Mouse (Mus musculus) lung, embryonic 16.5 days (tissue): ENCODE data around the gene Pdss1. TPM values are rescaled to one million over a fixed set of nuclear protein-coding genes. Genes with fewer than 3 reads are reported as not detected.
"Not testable (repeated sequence)": the region's sequence is repeated elsewhere in the genome, so short reads cannot be mapped to it uniquely, and the experiment has no call there.

Source experiments
- ATAC-seq: fragments of 200-750 bp; cut with Nextera tagmentation; 2 replicates; pipeline ENCODE4 v1.8.0; 2017; ENCODE audit warnings: low read depth, mild to moderate bottlenecking, moderate library complexity
- H3K27ac ChIP-seq: fragments of 300-500 bp; sonication (generic); 2 replicates; pipeline ENCODE4 v1.5.1; 2014; ENCODE audit warnings: mild to moderate bottlenecking, control low read depth, low read length
- H3K27me3 ChIP-seq: fragments of 300-500 bp; sonication (generic); 2 replicates; pipeline ENCODE4 v1.6.1; 2014; ENCODE audit warnings: low read depth, low read length, mixed read lengths; ENCODE audit not compliant: control insufficient read depth, insufficient read depth
- H3K36me3 ChIP-seq: fragments of 300-500 bp; sonication (generic); 2 replicates; pipeline ENCODE4 v1.6.1; 2014; ENCODE audit warnings: low read length; ENCODE audit not compliant: control insufficient read depth, insufficient read depth
- H3K4me1 ChIP-seq: fragments of 300-500 bp; sonication (generic); replicated peaks from 2 replicates; pipeline ENCODE4 v1.6.1; 2014; ENCODE audit warnings: low read length, mixed read lengths; ENCODE audit not compliant: control insufficient read depth, insufficient read depth
- H3K4me2 ChIP-seq: fragments of 300-500 bp; sonication (generic); 2 replicates; pipeline ENCODE4 v1.6.1; 2014; ENCODE audit warnings: low read depth, low read length, control low read depth
- H3K4me3 ChIP-seq: fragments of 300-500 bp; sonication (generic); 2 replicates; pipeline ENCODE4 v1.5.1; 2014; ENCODE audit warnings: mild to moderate bottlenecking, low read length, control low read depth
- H3K9ac ChIP-seq: fragments of 300-500 bp; sonication (generic); 2 replicates; pipeline ENCODE4 v1.6.1; 2014; ENCODE audit warnings: low read length, control low read depth
- H3K9me3 ChIP-seq: fragments of 300-500 bp; sonication (generic); 2 replicates; pipeline ENCODE4 v1.6.1; 2016; ENCODE audit warnings: low read length; ENCODE audit not compliant: control insufficient read depth
- WGBS: fragments of 180-500 bp; shearing (Covaris S2); extraction: QIAGEN DNeasy Blood & Tissue Kit; methylation state at CpG from one replicate; pipeline ENCODE4 v1.1.7; 2014; 5-methylcytosine and 5-hydroxymethylcytosine counted together
- polyA plus RNA-seq: library from polyadenylated mRNA; unstranded; fragments of >200 nt; fragmentation: Nextera tagmentation; extraction: Ambion mirVana; gene quantifications from 2 replicates; pipeline ENCODE4 v1.2.1, GENCODE M21; 2015

The Pdss1 gene
- polyA plus RNA-seq, result 17.0 and 19.4 TPM in 2 replicates

DNA sequence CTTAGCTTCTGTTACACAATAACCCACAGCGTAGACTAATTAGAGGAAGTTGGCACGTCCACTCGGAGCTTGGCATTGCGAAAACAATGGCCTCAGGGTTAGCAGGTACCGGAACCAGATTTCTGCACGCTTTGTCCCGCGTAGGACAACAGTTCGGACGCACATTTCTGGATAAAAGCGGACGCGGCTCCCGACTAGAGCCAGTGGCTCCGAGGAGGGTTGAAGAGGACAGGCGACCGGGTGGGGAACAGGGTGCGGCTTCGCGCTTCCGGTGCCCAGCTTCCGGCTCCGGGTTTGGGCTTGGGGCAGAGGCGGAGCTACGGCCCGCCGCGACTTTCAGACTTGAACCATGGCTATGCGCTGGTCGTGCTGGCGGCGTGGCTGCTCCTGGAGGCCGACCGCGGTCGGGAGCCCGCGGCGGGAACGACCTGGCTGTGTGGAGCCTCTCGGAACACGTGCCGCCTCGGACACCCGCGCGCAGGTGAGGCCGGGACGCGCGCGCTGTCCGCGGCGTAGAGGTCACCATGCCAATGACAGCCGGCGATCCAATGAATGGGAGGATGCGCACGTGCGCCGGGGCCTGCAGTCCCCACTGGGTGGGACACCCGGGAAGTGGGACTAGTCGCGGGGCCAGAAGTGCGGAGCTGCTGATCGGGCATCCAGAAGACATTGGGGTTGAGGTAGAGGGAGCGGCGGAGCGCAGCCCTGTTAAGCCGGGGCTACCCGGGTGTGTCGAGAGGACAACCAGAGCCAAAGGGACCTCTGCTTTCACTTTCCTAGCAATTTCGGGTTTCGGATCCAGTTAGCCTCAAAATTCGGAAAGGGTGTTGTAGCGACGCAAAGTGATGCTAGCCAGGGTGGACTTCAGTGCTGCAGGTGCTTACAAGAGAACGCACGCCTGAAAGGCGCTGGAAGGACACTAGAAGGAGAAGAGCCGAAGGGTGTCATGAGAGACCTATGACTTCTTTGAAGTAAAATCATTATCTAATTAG lies at the start of gene Pdss1:
TSS of gene Pdss1 (plus strand) at position 241 of the 992 bp plus-strand sequence.
- peak within 1 kb of the TSS; percentile 83 for H3K27ac ChIP-seq
- no peaks in the 10 kb centered on the region for H3K9me3 ChIP-seq
- peak within 1 kb of the TSS; percentile 83 for H3K9ac ChIP-seq
- WGBS, result under 1% methylated on average over 81 of the region's 81 CpGs
- H3K27me3 ChIP-seq, result no peaks in the 10 kb centered on the region
- ATAC-seq, result peak; percentile 100
- peak within 1 kb of the TSS; percentile 92 for H3K4me2 ChIP-seq
- H3K36me3 ChIP-seq, result no peaks in the 10 kb centered on the region
- peaks cover 5% of the 10 kb centered on the region; the same call in 1 of the 2 replicates for H3K4me1 ChIP-seq
- peak within 1 kb of the TSS; percentile 95 for H3K4me3 ChIP-seq

DNA sequence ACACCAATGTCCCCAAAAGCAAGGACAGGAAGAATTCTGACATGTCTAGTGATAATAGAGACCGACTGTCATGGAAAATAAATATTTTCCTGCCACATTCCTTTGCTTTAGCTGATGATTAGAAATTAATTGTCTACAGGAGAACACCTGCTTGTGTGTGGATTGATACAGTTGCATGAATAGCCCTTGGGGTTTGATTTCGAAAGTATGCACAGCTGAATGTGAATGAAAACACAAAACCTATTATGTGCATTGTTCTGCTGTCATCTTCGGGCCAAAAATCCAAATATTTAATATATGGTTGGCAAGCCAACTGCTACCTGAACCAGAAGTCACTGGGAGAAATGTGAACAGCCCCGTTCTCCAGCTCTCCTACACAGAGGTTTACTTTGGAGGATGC lies 43.4 kb upstream of the Pdss1 start:
- Histone ChIP-seq H3K4me2 (no peak overlapping the region), H3K4me3 (no peak overlapping the region), H3K27me3 (no peaks in the 10 kb centered on the region), H3K27ac (no peak overlapping the region), H3K9me3 (no peaks in the 10 kb centered on the region), H3K9ac (no peak overlapping the region), H3K4me1 (no peaks in the 10 kb centered on the region), H3K36me3 (no peaks in the 10 kb centered on the region)
- no peak for ATAC-seq
- WGBS, result 67% methylated on average over 4 of the region's 4 CpGs

DNA sequence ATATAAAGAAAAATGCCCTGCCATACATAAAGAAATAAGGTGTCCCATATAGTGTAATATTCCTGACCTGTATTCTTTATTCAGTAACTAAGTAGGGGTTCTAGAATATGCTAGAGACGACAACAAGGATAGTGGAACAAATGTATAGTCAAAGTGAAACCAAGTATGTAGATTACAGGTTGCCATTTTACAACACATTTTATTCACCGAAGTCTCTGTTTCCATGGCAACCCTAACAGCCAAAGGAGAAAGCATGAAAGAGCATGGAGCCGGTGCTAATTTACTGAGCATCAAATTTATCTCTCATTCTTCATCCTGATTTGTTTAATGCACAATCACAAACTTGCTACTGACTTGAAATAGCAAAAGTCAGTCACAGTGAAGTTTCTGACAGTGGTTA lies 37.8 kb upstream of the Pdss1 start:
- H3K4me1 ChIP-seq, result no peaks in the 10 kb centered on the region
- no peaks in the 10 kb centered on the region for H3K9me3 ChIP-seq
- H3K27me3 ChIP-seq, result no peaks in the 10 kb centered on the region
- no peak overlapping the region for H3K4me2 ChIP-seq
- no peak for ATAC-seq
- H3K36me3 ChIP-seq, result no peaks in the 10 kb centered on the region
- no peak overlapping the region for H3K9ac ChIP-seq
- no peak overlapping the region for H3K4me3 ChIP-seq
- no peak overlapping the region for H3K27ac ChIP-seq
- 66% methylated on average over 3 of the region's 3 CpGs for WGBS

DNA sequence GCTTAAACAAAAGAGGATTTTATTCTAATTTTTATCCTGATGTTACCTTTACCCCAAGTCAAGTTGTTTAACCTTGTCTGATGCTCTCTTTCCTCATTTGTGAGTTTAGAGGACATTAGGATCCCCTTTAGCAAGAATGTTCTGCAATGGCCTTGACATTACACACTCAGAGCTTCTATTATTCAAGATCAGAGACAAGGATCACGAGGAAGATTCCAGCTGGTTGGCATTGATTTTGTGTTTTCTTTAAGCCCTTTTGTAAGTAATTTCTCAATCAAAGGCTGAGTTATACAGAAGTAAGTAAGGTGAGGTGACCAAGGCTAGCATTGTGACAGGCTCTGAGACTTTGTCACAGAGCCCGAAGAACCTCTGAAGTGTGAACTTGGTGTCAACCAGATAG lies 33.1 kb upstream of the Pdss1 start:
- no peak overlapping the region for H3K27ac ChIP-seq
- no peak overlapping the region for H3K9ac ChIP-seq
- no peaks in the 10 kb centered on the region for H3K27me3 ChIP-seq
- no peaks in the 10 kb centered on the region for H3K36me3 ChIP-seq
- no peak for ATAC-seq
- H3K4me2 ChIP-seq, result no peak overlapping the region
- 70% methylated on average over 2 of the region's 2 CpGs for WGBS
- H3K9me3 ChIP-seq, result no peaks in the 10 kb centered on the region
- H3K4me3 ChIP-seq, result no peak overlapping the region
- no peaks in the 10 kb centered on the region for H3K4me1 ChIP-seq

DNA sequence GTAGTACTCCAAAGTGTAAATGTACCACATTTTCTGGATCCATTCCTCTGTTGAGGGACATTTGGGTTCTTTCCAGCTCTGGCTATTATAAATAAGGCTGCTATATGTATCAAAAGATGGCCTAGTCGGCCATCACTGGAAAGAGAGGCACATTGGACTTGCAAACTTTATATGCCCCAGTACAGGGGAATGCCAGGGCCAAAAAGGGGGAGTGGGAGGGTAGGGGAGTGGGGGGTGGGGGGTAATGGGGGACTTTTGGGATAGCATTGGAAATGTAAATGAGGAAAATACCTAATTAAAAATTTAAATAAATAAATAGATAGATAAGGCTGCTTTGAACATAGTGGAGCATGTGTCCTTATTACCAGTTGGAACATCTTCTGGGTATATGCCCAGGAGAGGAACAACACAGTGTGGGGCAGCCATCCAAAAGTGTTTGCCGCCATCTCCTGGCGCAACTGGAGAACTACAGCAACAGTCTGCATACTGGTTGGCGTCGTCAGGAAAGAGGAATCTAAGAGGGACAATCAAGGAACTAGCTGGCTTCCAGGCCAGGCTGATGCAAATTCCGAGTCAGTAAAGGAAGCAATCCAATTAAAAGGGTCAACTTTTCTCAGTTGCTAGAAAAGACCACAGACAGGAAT lies 30.8 kb upstream of the Pdss1 start:
- H3K9me3 ChIP-seq, H3K27me3 ChIP-seq, H3K4me3 ChIP-seq, H3K4me1 ChIP-seq, H3K36me3 ChIP-seq, H3K9ac ChIP-seq, H3K27ac ChIP-seq, H3K4me2 ChIP-seq: not testable (repeated sequence)
- ATAC-seq, result peak; percentile 82
- WGBS, result 2% methylated on average over 6 of the region's 6 CpGs

DNA sequence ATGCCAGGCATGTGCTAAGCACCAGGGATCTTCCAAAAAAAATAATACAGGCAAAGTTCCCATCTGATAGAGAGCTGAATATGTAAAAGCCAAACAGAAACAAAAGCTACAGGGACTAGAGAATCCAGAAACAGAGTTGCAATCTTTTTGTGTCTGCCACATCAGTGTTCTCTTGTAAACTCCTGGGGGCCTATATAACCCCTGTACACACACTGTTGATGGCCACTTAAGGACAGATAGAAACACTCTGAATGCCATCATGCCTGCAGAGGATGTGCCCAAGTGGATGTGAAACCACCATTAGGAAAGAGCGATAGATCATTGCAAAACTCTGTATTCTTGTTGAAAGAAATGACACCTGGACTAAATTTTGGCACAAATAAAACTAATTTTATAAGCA lies 29.5 kb upstream of the Pdss1 start:
- H3K27me3 ChIP-seq, result no peaks in the 10 kb centered on the region
- no peaks in the 10 kb centered on the region for H3K4me1 ChIP-seq
- H3K36me3 ChIP-seq, result no peaks in the 10 kb centered on the region
- WGBS, result 87% methylated on average over 1 of the region's 1 CpGs
- H3K27ac ChIP-seq, result no peak overlapping the region
- ATAC-seq, result no peak
- H3K9ac ChIP-seq, result no peak overlapping the region
- H3K9me3 ChIP-seq, result no peaks in the 10 kb centered on the region
- H3K4me3 ChIP-seq, result no peak overlapping the region
- H3K4me2 ChIP-seq, result no peak overlapping the region

DNA sequence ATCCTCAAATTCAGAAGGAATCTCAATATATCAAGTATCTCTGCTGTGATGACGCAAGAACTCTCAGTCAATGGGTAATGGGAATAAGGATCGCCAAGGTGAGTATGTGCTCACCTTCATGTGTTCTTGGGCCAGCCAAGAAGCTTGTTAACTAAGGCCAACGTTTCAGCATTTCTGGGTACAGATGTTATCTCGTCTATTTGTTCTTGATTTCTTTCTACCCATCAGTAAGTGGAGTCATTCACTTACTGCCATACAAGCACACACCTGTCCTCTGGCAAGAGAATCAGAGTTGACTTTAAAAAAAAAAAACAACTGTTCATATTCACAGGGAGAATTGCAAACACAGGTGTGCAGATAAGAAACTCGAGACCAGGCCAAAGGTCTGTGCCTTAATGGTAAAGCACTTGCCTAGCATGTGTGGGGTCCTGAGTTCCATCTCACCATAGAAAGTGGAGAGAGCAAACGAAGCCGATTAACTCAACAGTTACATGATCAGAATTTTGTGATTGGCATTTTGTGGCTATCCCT lies 28.4 kb upstream of the Pdss1 start:
- Histone ChIP-seq H3K9me3 (no peaks in the 10 kb centered on the region), H3K36me3 (no peaks in the 10 kb centered on the region), H3K4me3 (no peak overlapping the region), H3K4me2 (no peak overlapping the region), H3K4me1 (no peaks in the 10 kb centered on the region), H3K27ac (no peak overlapping the region), H3K9ac (no peak overlapping the region), H3K27me3 (no peaks in the 10 kb centered on the region)
- WGBS, result 59% methylated on average over 7 of the region's 7 CpGs
- no peak for ATAC-seq

DNA sequence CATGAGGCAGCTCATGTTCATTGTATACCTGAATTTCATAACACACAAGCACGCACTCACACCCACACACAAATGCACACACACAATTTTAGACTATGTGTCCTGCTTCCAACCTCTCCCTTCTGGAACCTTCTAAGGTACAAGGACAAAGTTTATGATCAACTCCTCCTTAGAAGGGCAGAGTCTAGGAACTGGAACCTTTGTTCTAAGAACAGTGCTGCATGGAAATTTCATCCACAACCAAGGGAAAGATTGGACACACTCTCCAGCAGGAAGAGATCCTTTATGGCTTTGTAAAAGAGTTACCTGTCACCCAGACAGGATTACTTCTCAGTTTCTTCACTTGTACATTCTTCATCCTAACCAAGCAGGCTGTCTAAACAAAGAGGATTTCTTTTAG lies 22.2 kb upstream of the Pdss1 start:
- Histone ChIP-seq H3K36me3 (no peaks in the 10 kb centered on the region), H3K27ac (no peak overlapping the region), H3K4me1 (no peaks in the 10 kb centered on the region), H3K4me2 (no peak overlapping the region), H3K9me3 (no peaks in the 10 kb centered on the region), H3K4me3 (no peak overlapping the region), H3K9ac (no peak overlapping the region), H3K27me3 (no peaks in the 10 kb centered on the region)
- no peak for ATAC-seq
- 74% methylated on average over 1 of the region's 1 CpGs for WGBS

DNA sequence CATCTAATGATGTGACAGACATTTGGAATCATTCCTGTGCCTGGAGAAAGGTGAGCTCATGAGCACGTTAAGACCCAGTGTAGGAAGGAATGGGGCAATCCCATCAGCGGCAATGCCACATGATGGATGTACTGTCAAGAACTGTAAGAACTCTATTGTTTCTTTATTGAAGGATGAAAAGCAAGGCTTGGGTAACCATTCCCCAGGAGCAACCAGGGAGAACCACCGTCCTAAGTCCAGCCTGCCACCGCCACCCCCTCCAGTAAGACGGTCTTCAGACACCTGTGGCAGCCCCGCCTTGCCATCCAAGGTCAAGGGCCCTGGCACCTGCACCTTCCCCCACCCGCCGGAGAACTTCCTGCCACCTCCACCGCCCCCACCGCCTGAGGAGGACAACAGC lies 20.7 kb upstream of the Pdss1 start:
- no peaks in the 10 kb centered on the region for H3K36me3 ChIP-seq
- no peak overlapping the region for H3K27ac ChIP-seq
- H3K27me3 ChIP-seq, result no peaks in the 10 kb centered on the region
- no peaks in the 10 kb centered on the region for H3K4me1 ChIP-seq
- no peaks in the 10 kb centered on the region for H3K9me3 ChIP-seq
- no peak overlapping the region for H3K9ac ChIP-seq
- 42% methylated on average over 10 of the region's 10 CpGs for WGBS
- H3K4me3 ChIP-seq, result no peak overlapping the region
- H3K4me2 ChIP-seq, result no peak overlapping the region
- ATAC-seq, result no peak
